Mouse (Mus musculus) embryonic facial prominence, embryonic 13.5 days (tissue): ENCODE measurements around the gene Zfp937. TPM values are rescaled to one million over a fixed set of nuclear protein-coding genes. Genes with fewer than 3 reads are reported as not detected.
"Not testable (repeated sequence)": the region's sequence is repeated elsewhere in the genome, so short reads cannot be mapped to it uniquely, and the experiment has no call there.

Source experiments
- ATAC-seq: fragments of 200-750 bp; cut with Nextera tagmentation; 2 replicates; pipeline ENCODE4 v1.8.0; 2017; ENCODE audit warnings: low read depth; ENCODE audit not compliant: insufficient number of reproducible peaks, insufficient read depth, low FRiP score, low TSS enrichment
- H3K27ac ChIP-seq: fragments of 300-500 bp; sonication (generic); 2 replicates; pipeline ENCODE4 v1.5.1; 2015; ENCODE audit warnings: moderate library complexity, mild to moderate bottlenecking, inconsistent platforms
- H3K27me3 ChIP-seq: fragments of 300-500 bp; sonication (generic); 2 replicates; pipeline ENCODE4 v1.6.1; 2015; ENCODE audit warnings: mild to moderate bottlenecking, inconsistent platforms
- H3K36me3 ChIP-seq: fragments of 300-500 bp; sonication (generic); 2 replicates; pipeline ENCODE4 v1.6.1; 2015; ENCODE audit warnings: mild to moderate bottlenecking, inconsistent platforms
- H3K4me1 ChIP-seq: fragments of 300-500 bp; sonication (generic); 2 replicates; pipeline ENCODE4 v1.6.1; 2015; ENCODE audit warnings: inconsistent platforms
- H3K4me2 ChIP-seq: fragments of 300-500 bp; sonication (generic); 2 replicates; pipeline ENCODE4 v1.6.1; 2015; ENCODE audit warnings: moderate library complexity, mild to moderate bottlenecking, inconsistent platforms
- H3K4me3 ChIP-seq: fragments of 300-500 bp; sonication (generic); 2 replicates; pipeline ENCODE4 v1.5.1; 2015; ENCODE audit warnings: mild to moderate bottlenecking, inconsistent platforms
- H3K9ac ChIP-seq: fragments of 300-500 bp; sonication (generic); 2 replicates; pipeline ENCODE4 v1.6.1; 2015; ENCODE audit warnings: mild to moderate bottlenecking, inconsistent platforms
- H3K9me3 ChIP-seq: fragments of 300-500 bp; sonication (generic); 2 replicates; pipeline ENCODE4 v1.6.1; 2016; ENCODE audit warnings: inconsistent platforms
- WGBS: fragments of 180-500 bp; shearing (Covaris S2); methylation state at CpG from one replicate; pipeline ENCODE4 v1.1.7; 2015; ENCODE audit warnings: mixed read lengths; 5-methylcytosine and 5-hydroxymethylcytosine counted together
- polyA plus RNA-seq: library from polyadenylated mRNA; unstranded; fragments of >200 nt; fragmentation: Nextera tagmentation; extraction: Ambion mirVana; gene quantifications from 2 replicates; pipeline ENCODE4 v1.2.1, GENCODE M21; 2015

Gene Zfp937
- 8.5 and 10.4 TPM in 2 replicates for polyA plus RNA-seq

GRCm38 (mm10) chr2:150217600-150218362 lies at the start of gene Zfp937:
Zfp937 (plus strand) TSS chr2:150218073.
- Histone ChIP-seq H3K4me2 (peak within 1 kb of the TSS; percentile 55), H3K27ac (peak within 1 kb of the TSS; percentile 33; the same call in 1 of the 2 replicates), H3K4me3 (peak within 1 kb of the TSS; percentile 45), H3K9ac (peak within 1 kb of the TSS; percentile 64)
- H3K9me3 ChIP-seq, H3K36me3 ChIP-seq, H3K27me3 ChIP-seq, H3K4me1 ChIP-seq: not testable (repeated sequence)
- 2% methylated on average over 15 of the region's 15 CpGs for WGBS
- ATAC-seq: peak; percentile 97

DNA sequence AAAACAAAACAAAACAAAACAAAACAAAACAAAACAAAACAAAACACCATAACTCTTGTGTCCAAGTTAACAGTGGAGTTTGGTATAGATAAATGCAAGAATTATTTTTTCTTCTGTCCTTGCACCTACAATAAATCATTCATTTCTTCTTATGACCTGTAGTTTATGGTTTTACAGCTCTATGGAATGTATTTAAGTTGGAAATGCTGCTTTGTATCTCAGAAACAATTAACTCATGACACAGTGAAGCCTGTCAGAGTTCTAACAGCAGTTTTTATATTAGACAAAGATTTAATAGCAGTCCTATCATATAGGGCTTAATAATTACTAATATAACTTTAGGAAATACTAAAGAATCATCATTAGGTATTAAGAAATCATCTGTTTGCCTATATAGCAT lies 44.0 kb upstream of the Zfp937 start:
- H3K9me3 ChIP-seq: 0 out of 2 replicates have a peak, but pooled peaks cover 5% of the 10 kb centered on the region
- no peaks in the 10 kb centered on the region for H3K36me3 ChIP-seq
- no peak overlapping the region for H3K27ac ChIP-seq
- no peak overlapping the region for H3K4me3 ChIP-seq
- H3K4me1 ChIP-seq: no peaks in the 10 kb centered on the region
- no peak for ATAC-seq
- no peak overlapping the region for H3K9ac ChIP-seq
- H3K27me3 ChIP-seq: no peaks in the 10 kb centered on the region
- H3K4me2 ChIP-seq: no peak overlapping the region

- 79% methylated on average over 4 of the region's 4 CpGs for WGBS
- not testable (repeated sequence) for H3K9me3 ChIP-seq, H3K4me2 ChIP-seq, ATAC-seq, H3K27ac ChIP-seq, H3K36me3 ChIP-seq, H3K4me3 ChIP-seq, H3K27me3 ChIP-seq, H3K9ac ChIP-seq, H3K4me1 ChIP-seq
Measured at GRCm38 (mm10) chr2:150179579-150179978, 38.3 kb upstream of the Zfp937 start, which contains the start of gene Gm10770. Gm10770 (minus strand) TSS chr2:150179679.

DNA sequence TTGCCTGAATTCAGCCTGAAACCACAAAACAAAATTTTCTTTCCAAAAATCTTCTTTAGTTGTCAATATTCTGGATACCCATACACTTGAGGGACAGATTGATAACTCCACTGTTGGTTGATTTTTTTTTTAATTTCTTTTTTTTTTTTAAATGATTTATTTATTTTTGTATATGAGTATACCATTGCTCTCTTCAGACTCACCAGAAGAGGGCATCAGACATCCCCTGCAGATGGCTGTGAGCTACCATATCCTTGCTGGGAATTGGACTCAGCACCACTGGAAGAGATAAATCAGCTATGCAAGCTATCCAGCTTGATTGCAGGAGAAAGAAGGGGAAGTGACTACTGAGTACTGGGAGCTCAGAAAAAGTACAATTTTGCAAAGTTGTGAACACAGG lies 36.8 kb upstream of the Zfp937 start:
- not testable (repeated sequence) for H3K9me3 ChIP-seq, H3K36me3 ChIP-seq, H3K4me2 ChIP-seq, H3K9ac ChIP-seq, H3K4me1 ChIP-seq, ATAC-seq, H3K27me3 ChIP-seq, H3K4me3 ChIP-seq, H3K27ac ChIP-seq

- not testable (repeated sequence) for H3K27ac ChIP-seq, H3K4me2 ChIP-seq, H3K9ac ChIP-seq, H3K4me3 ChIP-seq, ATAC-seq, H3K9me3 ChIP-seq, H3K4me1 ChIP-seq, H3K27me3 ChIP-seq, H3K36me3 ChIP-seq
- 74% methylated on average over 7 of the region's 7 CpGs for WGBS
Measured at GRCm38 (mm10) chr2:150181570-150181999, 36.3 kb upstream of the Zfp937 start, which contains the start of gene Gm14139. Gm14139 (plus strand) TSS chr2:150181755.

- not testable (repeated sequence) for H3K36me3 ChIP-seq, ATAC-seq, H3K4me1 ChIP-seq, H3K9me3 ChIP-seq, H3K27me3 ChIP-seq
- Histone ChIP-seq H3K9ac (peak overlapping the region; percentile 64), H3K4me3 (peak overlapping the region; percentile 45), H3K27ac (peak overlapping the region; percentile 33; the same call in 1 of the 2 replicates), H3K4me2 (peak overlapping the region; percentile 55)
- WGBS: 28% methylated on average over 4 of the region's 4 CpGs
Measured at GRCm38 (mm10) chr2:150218363-150218725, 471 bp downstream of the Zfp937 start.

- not testable (repeated sequence) for ATAC-seq, H3K4me1 ChIP-seq, H3K27ac ChIP-seq, H3K9me3 ChIP-seq, H3K4me2 ChIP-seq, H3K27me3 ChIP-seq, H3K36me3 ChIP-seq, H3K9ac ChIP-seq, H3K4me3 ChIP-seq
Measured at GRCm38 (mm10) chr2:150223263-150223662, 5.4 kb downstream of the Zfp937 start.

DNA sequence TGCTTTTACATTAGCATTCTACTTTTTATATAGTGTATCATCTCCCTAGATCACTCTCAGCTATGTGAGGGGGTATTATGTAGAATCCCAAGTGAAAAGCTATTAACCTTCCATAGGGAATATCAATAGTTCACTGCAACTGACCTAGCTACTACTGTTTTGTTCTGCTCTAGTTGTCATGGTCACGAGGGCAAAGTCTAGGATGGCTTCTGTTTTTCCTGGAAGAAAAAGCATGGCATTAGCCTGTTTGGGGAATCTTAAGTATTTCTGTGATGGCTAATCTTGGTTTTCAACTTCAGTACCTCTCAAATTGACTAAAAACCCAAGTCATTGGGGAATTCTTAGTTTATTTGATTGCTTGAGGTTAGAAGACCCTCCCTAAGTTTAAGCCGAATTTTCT lies 25.3 kb downstream of the Zfp937 start:
- no peaks in the 10 kb centered on the region for H3K27me3 ChIP-seq
- H3K9me3 ChIP-seq: peaks cover 31% of the 10 kb centered on the region
- no peak overlapping the region for H3K9ac ChIP-seq
- H3K36me3 ChIP-seq: peaks cover 26% of the 10 kb centered on the region
- H3K4me2 ChIP-seq: no peak overlapping the region
- no peaks in the 10 kb centered on the region for H3K4me1 ChIP-seq
- H3K27ac ChIP-seq: no peak overlapping the region
- 85% methylated on average over 2 of the region's 2 CpGs for WGBS
- H3K4me3 ChIP-seq: no peak overlapping the region
- no peak for ATAC-seq

DNA sequence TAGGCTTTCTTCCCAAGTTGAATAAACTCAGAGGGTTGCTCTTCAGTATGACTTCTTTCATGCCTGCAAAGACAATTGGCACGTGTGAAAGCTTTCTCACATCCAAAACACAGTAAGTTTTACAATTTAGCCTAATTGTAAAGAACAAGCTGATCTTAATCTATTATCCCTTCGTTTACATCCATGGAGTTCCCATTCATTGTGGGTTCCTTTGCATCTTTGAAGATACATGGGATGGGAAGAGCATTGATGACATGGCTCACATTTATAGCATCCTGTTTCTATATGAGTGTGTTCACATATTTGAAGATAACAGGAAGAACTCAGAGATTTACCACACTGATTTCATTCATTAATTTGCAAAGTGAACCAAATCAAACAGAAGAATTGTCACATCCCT lies 37.6 kb downstream of the Zfp937 start, which contains the start of gene Gm21994:
Gene Gm21994 (minus strand): TSS at position 101 of the 400 bp plus-strand sequence.
- not testable (repeated sequence) for H3K4me1 ChIP-seq, H3K9ac ChIP-seq, H3K9me3 ChIP-seq, ATAC-seq, H3K27me3 ChIP-seq, H3K36me3 ChIP-seq, H3K4me2 ChIP-seq, H3K4me3 ChIP-seq, H3K27ac ChIP-seq
- 61% methylated on average over 2 of the region's 2 CpGs for WGBS

DNA sequence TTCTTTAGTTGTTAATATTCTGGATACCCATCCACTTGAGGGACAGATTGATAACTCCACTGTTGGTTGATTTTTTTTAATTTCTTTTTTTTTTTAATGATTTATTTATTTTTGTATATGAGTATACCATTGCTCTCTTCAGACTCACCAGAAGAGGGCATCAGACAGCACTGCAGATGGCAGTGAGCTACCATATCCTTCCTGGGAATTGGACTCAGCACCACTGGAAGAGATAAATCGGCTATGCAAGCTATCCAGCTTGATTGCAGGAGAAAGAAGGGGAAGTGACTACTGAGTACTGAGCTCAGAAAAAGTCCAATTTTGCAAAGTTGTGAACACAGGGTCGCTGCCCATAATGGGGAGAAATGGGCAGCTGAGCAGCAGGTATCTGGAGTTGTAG lies 39.0 kb downstream of the Zfp937 start:
- not testable (repeated sequence) for H3K27ac ChIP-seq, H3K4me3 ChIP-seq, H3K4me2 ChIP-seq, H3K27me3 ChIP-seq, H3K9ac ChIP-seq, H3K36me3 ChIP-seq, H3K4me1 ChIP-seq, ATAC-seq, H3K9me3 ChIP-seq
- 56% methylated on average over 2 of the region's 2 CpGs for WGBS

DNA sequence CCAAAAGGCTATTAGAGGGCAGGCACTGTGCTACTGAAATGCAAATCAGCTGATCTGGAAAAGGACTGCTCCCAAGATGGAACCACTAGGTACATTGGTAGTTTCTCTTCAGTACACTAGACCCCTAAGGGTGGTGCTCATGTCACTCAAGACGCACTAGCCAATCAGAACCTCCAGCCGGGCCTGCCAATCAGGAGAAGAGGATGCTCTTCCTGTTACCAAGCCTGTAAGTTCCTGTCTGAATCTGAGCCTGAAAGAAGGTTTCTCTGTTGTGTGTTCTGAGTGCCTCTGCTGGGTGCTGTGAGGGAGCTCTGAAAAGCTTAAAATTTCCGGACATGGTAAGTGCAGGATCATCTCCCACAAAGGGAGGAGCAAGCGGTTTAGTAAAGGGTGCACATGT lies 39.4 kb downstream of the Zfp937 start, which contains the start of gene Gm14124:
Gene Gm14124 (plus strand): TSS at position 227 of the 400 bp plus-strand sequence.
- not testable (repeated sequence) for H3K4me1 ChIP-seq, ATAC-seq, H3K9me3 ChIP-seq, H3K36me3 ChIP-seq, H3K9ac ChIP-seq, H3K27me3 ChIP-seq, H3K27ac ChIP-seq, H3K4me3 ChIP-seq, H3K4me2 ChIP-seq
- 84% methylated on average over 4 of the region's 4 CpGs for WGBS
